8 mouse cellular contexts compared by ENCODE assay signal in the genomic region with DNA sequence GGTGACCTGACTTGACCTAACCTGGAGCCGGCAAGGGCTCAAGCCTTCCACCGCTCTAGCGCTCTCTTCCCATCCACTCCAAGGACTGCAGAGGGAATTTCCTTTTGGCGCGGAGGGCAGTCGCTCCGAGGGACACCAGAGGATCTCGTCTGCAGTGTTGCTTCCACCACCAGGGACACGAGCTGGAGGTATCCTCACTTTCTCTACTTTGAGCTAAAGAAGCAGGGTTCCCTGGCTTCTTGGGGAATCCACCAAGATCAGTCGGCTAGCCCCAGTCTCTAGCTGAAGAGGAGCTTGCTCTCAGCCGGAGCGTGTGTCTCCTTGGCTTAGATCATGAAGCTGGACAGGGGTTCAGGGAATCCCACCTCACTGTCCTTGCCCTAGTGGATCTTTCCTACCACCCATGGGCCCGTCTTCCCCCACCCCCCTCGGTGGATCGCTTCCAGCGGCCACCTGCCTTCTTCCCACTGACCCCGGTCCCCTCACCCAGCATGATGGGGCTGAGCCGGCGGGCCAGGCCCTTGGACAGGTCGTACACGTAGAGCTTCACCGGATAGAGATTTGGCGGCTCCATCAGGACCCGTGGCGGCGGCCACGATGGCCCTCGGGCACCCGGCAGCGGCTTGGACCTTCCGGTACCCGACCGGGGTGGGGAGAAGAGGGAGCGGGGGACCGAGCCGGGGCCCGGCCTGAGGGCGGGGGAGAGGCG. TPM values are rescaled to one million over a fixed set of nuclear protein-coding genes. Genes with fewer than 3 reads are reported as not detected.
DNase-seq lines count a peak whose midpoint lies in the region; ATAC-seq and TF ChIP-seq lines count a peak whose summit lies in the region.

No protein-coding gene starts in this region.

- ATAC-seq in embryonic facial prominence, embryonic 13.5 days (ENCODE audit: insufficient number of reproducible peaks, insufficient read depth, low FRiP score, low TSS enrichment, low read depth) = no peak
- peak; percentile 1; the same call in 1 of the 2 replicates for ATAC-seq in heart, postnatal 0 days (ENCODE audit: insufficient read depth, low read depth)
- ATAC-seq in lung, postnatal 0 days = no peak; the same call in 1 of the 2 replicates

- H3K9ac ChIP-seq in ES-Bruce4 (ENCODE audit: low read depth, poor library complexity, severe bottlenecking) = peak overlapping the region; percentile 74
- H3K9ac ChIP-seq in embryonic facial prominence, embryonic 13.5 days = peak overlapping the region; percentile 91
- peak overlapping the region; percentile 71 for H3K9ac ChIP-seq in heart, postnatal 0 days (replicated peaks; ENCODE audit: low read depth, low read length)
- H3K9ac ChIP-seq in lung, postnatal 0 days (replicated peaks; ENCODE audit: low read depth) = peak overlapping the region; percentile 76

- H3K4me2 ChIP-seq in embryonic facial prominence, embryonic 13.5 days = peak overlapping the region; percentile 93
- peak overlapping the region; percentile 92 for H3K4me2 ChIP-seq in heart, postnatal 0 days (ENCODE audit: low read depth, low read length)
- H3K4me2 ChIP-seq in lung, postnatal 0 days (replicated peaks; ENCODE audit: low read depth, low read length) = peak overlapping the region; percentile 96

- no peak for TF ChIP-seq POLR2A in ES-Bruce4 (IDR thresholded peaks at IDR 0.05; ENCODE audit: insufficient read depth, low read length)

- no peaks in the 10 kb centered on the region for H3K9me3 ChIP-seq in ES-Bruce4 (replicated peaks; ENCODE audit: control insufficient read depth, insufficient read depth, low read length, poor library complexity, severe bottlenecking)
- H3K9me3 ChIP-seq in embryonic facial prominence, embryonic 13.5 days = no peaks in the 10 kb centered on the region
- H3K9me3 ChIP-seq in heart, postnatal 0 days (replicated peaks; ENCODE audit: control insufficient read depth, low read length) = no peaks in the 10 kb centered on the region
- no peaks in the 10 kb centered on the region for H3K9me3 ChIP-seq in lung, postnatal 0 days (ENCODE audit: low read length)

- TF ChIP-seq CTCF in ES-Bruce4 (IDR thresholded peaks at IDR 0.05; ENCODE audit: low read depth, low read length) = no peak
- TF ChIP-seq CTCF in heart, postnatal 0 days (IDR thresholded peaks at IDR 0.05; ENCODE audit: low read depth) = no peak
- peak; percentile 35 for TF ChIP-seq CTCF in layer of hippocampus, adult 2 months (conservative IDR thresholded peaks at IDR 0.05)
- peak; percentile 37 for TF ChIP-seq CTCF in lung, postnatal 0 days (IDR thresholded peaks at IDR 0.05)

- peaks cover 10% of the 10 kb centered on the region for H3K36me3 ChIP-seq in ES-Bruce4 (ENCODE audit: control insufficient read depth, insufficient read depth, low read length, poor library complexity, severe bottlenecking)
- H3K36me3 ChIP-seq in embryonic facial prominence, embryonic 13.5 days = peaks cover 16% of the 10 kb centered on the region
- H3K36me3 ChIP-seq in heart, postnatal 0 days (replicated peaks; ENCODE audit: control insufficient read depth, insufficient read depth, low read length) = peaks cover 16% of the 10 kb centered on the region
- no peaks in the 10 kb centered on the region for H3K36me3 ChIP-seq in lung, postnatal 0 days (ENCODE audit: insufficient read depth, low read length)

- peak overlapping the region; percentile 81 for H3K4me3 ChIP-seq in ES-Bruce4 (ENCODE audit: low read depth, low read length)
- H3K4me3 ChIP-seq in embryonic facial prominence, embryonic 13.5 days = peak overlapping the region; percentile 97
- peak overlapping the region; percentile 73 for H3K4me3 ChIP-seq in heart, postnatal 0 days (ENCODE audit: low read depth, low read length)
- H3K4me3 ChIP-seq in layer of hippocampus, adult 2 months = peak overlapping the region; percentile 99
- H3K4me3 ChIP-seq in lung, postnatal 0 days (ENCODE audit: low read depth, low read length) = peak overlapping the region; percentile 84

- H3K4me1 ChIP-seq in ES-Bruce4 (ENCODE audit: control insufficient read depth, insufficient read depth, low read length) = no peaks in the 10 kb centered on the region
- peaks cover 15% of the 10 kb centered on the region for H3K4me1 ChIP-seq in embryonic facial prominence, embryonic 13.5 days
- peaks cover 5% of the 10 kb centered on the region; the same call in 1 of the 2 replicates for H3K4me1 ChIP-seq in heart, postnatal 0 days (ENCODE audit: control insufficient read depth, insufficient read depth)
- peaks cover 6% of the 10 kb centered on the region; the same call in 1 of the 2 replicates for H3K4me1 ChIP-seq in lung, postnatal 0 days (ENCODE audit: insufficient read depth, low read depth, low read length)

- peak; percentile 66 for DNase-seq in adrenal gland, adult 2 months
- peak; percentile 6 for DNase-seq in heart, postnatal 0 days (ENCODE audit: low spot score)
- no peak for DNase-seq in layer of hippocampus, adult 2 months (ENCODE audit: low spot score in 2 of 2)
- DNase-seq in lung, postnatal 0 days (ENCODE audit: low spot score) = peak; percentile 50
- DNase-seq in retina, postnatal 7 days (ENCODE audit: low read depth, low spot score) = peak; percentile 20
- no peak for DNase-seq in Muller cell, postnatal 12 days (ENCODE audit: inconsistent ontology term)

- WGBS in embryonic facial prominence, embryonic 13.5 days = under 1% methylated on average over 38 of the region's 39 CpGs
- under 1% methylated on average over 39 of the region's 39 CpGs for WGBS in heart, postnatal 0 days
- WGBS in lung, postnatal 0 days = under 1% methylated on average over 35 of the region's 39 CpGs

- no peak for TF ChIP-seq EP300 in ES-Bruce4 (IDR thresholded peaks at IDR 0.05; ENCODE audit: insufficient read depth, low read depth, low read length)
- no peak for TF ChIP-seq EP300 in heart, postnatal 0 days (IDR thresholded peaks at IDR 0.05; ENCODE audit: low read depth)
- no peak for TF ChIP-seq EP300 in lung, postnatal 0 days (IDR thresholded peaks at IDR 0.05)

- H3K27ac ChIP-seq in ES-Bruce4 (ENCODE audit: insufficient read depth, low read length) = no peak overlapping the region
- H3K27ac ChIP-seq in embryonic facial prominence, embryonic 13.5 days = peak overlapping the region; percentile 75
- H3K27ac ChIP-seq in heart, postnatal 0 days (ENCODE audit: low read depth) = peak overlapping the region; percentile 69
- peak overlapping the region; percentile 96 for H3K27ac ChIP-seq in layer of hippocampus, adult 2 months
- peak overlapping the region; percentile 88 for H3K27ac ChIP-seq in lung, postnatal 0 days (ENCODE audit: low read length)

- no peaks in the 10 kb centered on the region for H3K27me3 ChIP-seq in ES-Bruce4 (ENCODE audit: control insufficient read depth, insufficient read depth, low read length, poor library complexity, severe bottlenecking)
- no peaks in the 10 kb centered on the region for H3K27me3 ChIP-seq in embryonic facial prominence, embryonic 13.5 days
- H3K27me3 ChIP-seq in heart, postnatal 0 days (ENCODE audit: control insufficient read depth, insufficient read depth, low read length) = no peaks in the 10 kb centered on the region
- no peaks in the 10 kb centered on the region for H3K27me3 ChIP-seq in lung, postnatal 0 days (replicated peaks; ENCODE audit: insufficient read depth, low read length)

RNA-seq across cellular contexts. Expression of gene Desi1, which starts 18.1 kb away (rescaled TPM):
- polyA plus RNA-seq in ES-Bruce4 (2011; ENCODE audit: insufficient read depth, insufficient read length, low read depth, missing spikeins) = 45.4 and 45.9 TPM in 2 replicates
- 100 to 1,000 TPM in 1 of 2 experiments, 10 to 100 TPM in 1; 56.0 to 149 TPM for total RNA-seq in adrenal gland, adult 2 months (2021)
- polyA plus RNA-seq in adrenal gland, adult 2 months (2012; rRNA removed) = 100.0 and 101 TPM in 2 replicates
- polyA plus RNA-seq in embryonic facial prominence, embryonic 13.5 days (2015; fragmentation: Nextera tagmentation; extraction: Ambion mirVana) = 25.8 and 28.6 TPM in 2 replicates
- total RNA-seq in heart, postnatal 0 days (2014; rRNA removed; ENCODE audit: low replicate concordance) = 9.0 and 13.6 TPM in 2 replicates
- polyA plus RNA-seq in heart, postnatal 0 days (2015; fragmentation: Nextera tagmentation; extraction: Ambion mirVana) = 15.4 and 16.1 TPM in 2 replicates
- total RNA-seq in layer of hippocampus, adult 2 months (2021) = 100 to 1,000 TPM in 1 of 2 experiments, 10 to 100 TPM in 1; 93.9 to 106 TPM
- 14.5 and 17.1 TPM in 2 replicates for polyA plus RNA-seq in lung, postnatal 0 days (2015; fragmentation: Nextera tagmentation; extraction: Ambion mirVana)

RNA-seq across cellular contexts. Expression of gene Xrcc6, which starts 27.9 kb away (rescaled TPM):
- polyA plus RNA-seq in ES-Bruce4 (2011; ENCODE audit: insufficient read depth, insufficient read length, low read depth, missing spikeins) = 98.6 and 131 TPM in 2 replicates
- total RNA-seq in adrenal gland, adult 2 months (2021) = 10 to 100 TPM; 73.2 to 87.0 TPM
- polyA plus RNA-seq in adrenal gland, adult 2 months (2012; rRNA removed) = 23.8 and 27.6 TPM in 2 replicates
- 92.3 and 98.2 TPM in 2 replicates for polyA plus RNA-seq in embryonic facial prominence, embryonic 13.5 days (2015; fragmentation: Nextera tagmentation; extraction: Ambion mirVana)
- 25.2 and 37.2 TPM in 2 replicates for total RNA-seq in heart, postnatal 0 days (2014; rRNA removed; ENCODE audit: low replicate concordance)
- 36.8 and 39.0 TPM in 2 replicates for polyA plus RNA-seq in heart, postnatal 0 days (2015; fragmentation: Nextera tagmentation; extraction: Ambion mirVana)
- 10 to 100 TPM; 20.6 to 26.3 TPM for total RNA-seq in layer of hippocampus, adult 2 months (2021)
- 19.6 and 24.6 TPM in 2 replicates for polyA plus RNA-seq in lung, postnatal 0 days (2015; fragmentation: Nextera tagmentation; extraction: Ambion mirVana)

RNA-seq across cellular contexts. Expression of gene Snu13, which starts 31.9 kb away (rescaled TPM):
- polyA plus RNA-seq in ES-Bruce4 (2011; ENCODE audit: insufficient read depth, insufficient read length, low read depth, missing spikeins) = 271 and 279 TPM in 2 replicates
- total RNA-seq in adrenal gland, adult 2 months (2021) = 10 to 100 TPM; 84.9 to 91.7 TPM
- polyA plus RNA-seq in adrenal gland, adult 2 months (2012; rRNA removed) = 61.5 and 68.6 TPM in 2 replicates
- 281 and 331 TPM in 2 replicates for polyA plus RNA-seq in embryonic facial prominence, embryonic 13.5 days (2015; fragmentation: Nextera tagmentation; extraction: Ambion mirVana)
- 204 and 222 TPM in 2 replicates for total RNA-seq in heart, postnatal 0 days (2014; rRNA removed; ENCODE audit: low replicate concordance)
- 109 and 123 TPM in 2 replicates for polyA plus RNA-seq in heart, postnatal 0 days (2015; fragmentation: Nextera tagmentation; extraction: Ambion mirVana)
- 100 to 1,000 TPM; 105 to 111 TPM for total RNA-seq in layer of hippocampus, adult 2 months (2021)
- polyA plus RNA-seq in lung, postnatal 0 days (2015; fragmentation: Nextera tagmentation; extraction: Ambion mirVana) = 131 and 139 TPM in 2 replicates

RNA-seq across cellular contexts. Expression of gene 1700029P11Rik, which starts 35.2 kb away (rescaled TPM):
- polyA plus RNA-seq in ES-Bruce4 (2011; ENCODE audit: insufficient read depth, insufficient read length, low read depth, missing spikeins) = 3.5 and 4.8 TPM in 2 replicates
- total RNA-seq in adrenal gland, adult 2 months (2021) = not detected
- polyA plus RNA-seq in adrenal gland, adult 2 months (2012; rRNA removed) = not detected in 2 replicates
- not detected in 2 replicates for polyA plus RNA-seq in embryonic facial prominence, embryonic 13.5 days (2015; fragmentation: Nextera tagmentation; extraction: Ambion mirVana)
- not detected in 2 replicates for total RNA-seq in heart, postnatal 0 days (2014; rRNA removed; ENCODE audit: low replicate concordance)
- not detected in 2 replicates for polyA plus RNA-seq in heart, postnatal 0 days (2015; fragmentation: Nextera tagmentation; extraction: Ambion mirVana)
- total RNA-seq in layer of hippocampus, adult 2 months (2021) = not detected
- polyA plus RNA-seq in lung, postnatal 0 days (2015; fragmentation: Nextera tagmentation; extraction: Ambion mirVana) = not detected in 2 replicates

RNA-seq across cellular contexts. Expression of gene 4930407I10Rik, which starts 43.4 kb away (rescaled TPM):
- not detected in 2 replicates for polyA plus RNA-seq in ES-Bruce4 (2011; ENCODE audit: insufficient read depth, insufficient read length, low read depth, missing spikeins)
- not detected for total RNA-seq in adrenal gland, adult 2 months (2021)
- not detected in 2 replicates for polyA plus RNA-seq in adrenal gland, adult 2 months (2012; rRNA removed)
- polyA plus RNA-seq in embryonic facial prominence, embryonic 13.5 days (2015; fragmentation: Nextera tagmentation; extraction: Ambion mirVana) = 0.08 TPM in 1 of 2 replicates, not detected in the other
- total RNA-seq in heart, postnatal 0 days (2014; rRNA removed; ENCODE audit: low replicate concordance) = not detected in 2 replicates
- polyA plus RNA-seq in heart, postnatal 0 days (2015; fragmentation: Nextera tagmentation; extraction: Ambion mirVana) = not detected in 2 replicates
- total RNA-seq in layer of hippocampus, adult 2 months (2021) = not detected
- not detected in 2 replicates for polyA plus RNA-seq in lung, postnatal 0 days (2015; fragmentation: Nextera tagmentation; extraction: Ambion mirVana)

Comparison
In these comparisons a context has a peak if more than half of its experiments do, and no peak if none do; other contexts are left out.
1. CTCF ChIP-seq: peak in layer of hippocampus, adult 2 months (single experiment) and lung, postnatal 0 days (single experiment); none in ES-Bruce4 (single experiment) and heart, postnatal 0 days (single experiment).
2. DNase-seq: peak in adrenal gland, adult 2 months (single experiment), heart, postnatal 0 days (single experiment), lung, postnatal 0 days (single experiment) and retina, postnatal 7 days (single experiment); none in layer of hippocampus, adult 2 months (0 of 2) and Muller cell, postnatal 12 days (single experiment).
3. Peak in every context shown above with its lines, with median percentiles within 50 percentile points of each other: H3K4me3 ChIP-seq, H3K9ac ChIP-seq and H3K4me2 ChIP-seq.